Mouse (Mus musculus): Measurements from ENCODE around the gene Stx18.

DNA sequence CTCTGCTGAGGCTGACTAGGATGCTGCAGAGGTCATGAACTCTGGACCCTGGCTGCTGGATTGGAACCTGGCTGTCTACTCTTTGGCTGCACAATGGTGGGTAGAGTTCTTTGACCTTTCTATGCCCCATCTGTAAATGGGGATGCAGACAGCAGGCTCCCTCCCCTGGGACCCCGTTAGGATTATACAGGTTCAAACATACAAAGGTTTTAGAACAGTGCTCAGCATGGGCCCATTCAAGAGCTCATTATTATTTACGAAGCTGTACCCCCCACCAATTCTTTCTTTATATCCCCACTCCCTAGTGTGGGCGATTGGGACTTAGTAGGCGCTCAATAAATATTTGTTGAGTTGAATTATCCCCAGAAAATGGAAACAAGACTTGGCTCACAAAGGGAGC is 36.0 kb upstream of the Stx18 start:
- no peak for TF ChIP-seq CTCF (IDR thresholded peaks at IDR 0.05; ENCODE audit: borderline replicate concordance, control insufficient read depth, extremely low read depth, insufficient read depth, low read length, poor library complexity)
- TF ChIP-seq POLR2A (IDR thresholded peaks at IDR 0.05; ENCODE audit: control insufficient read depth, extremely low read depth, insufficient read depth, low read length, poor library complexity) = no peak
